Mouse (Mus musculus) mouse embryonic stem cell (cell line): ENCODE measurements at regions not wholly inside any gene's neighbourhood (a gene's known extent, or its start where the extent isn't known, plus 50 kb on each side); places are given as distances from the start of the nearest gene placed in this dataset.

Experiments used
- in situ Hi-C, 2 experiments: fragments of 300-500 bp; cut with MboI; formaldehyde crosslinking; loops; 1 replicate in 1 of 2; 3 replicates in 1 of 2; pipeline ENCODE4 v1.14.3; 2019 to 2020; ENCODE audit warnings: low sequenced_read_pairs in 2 of 2, low pct_unique_long_range_greater_than_20kb in 1 of 2, mixed read lengths in 1 of 2; ENCODE audit not compliant: unreplicated experiment in 1 of 2

GRCm38 (mm10) chr11:71285193-71285592, 54.7 kb upstream of the Nlrp1b start:
- in situ Hi-C loops: loop anchor here in 1 of 2 experiments (10.0 kb wide), 1 partner anchor 50 kb away; the partner anchor contains the start of gene Nlrp1b

GRCm38 (mm10) chr11:71288243-71288642, 57.7 kb upstream of the Nlrp1b start:
- in situ Hi-C loops: loop anchor here in 1 of 2 experiments (10.0 kb wide), 1 partner anchor 53 kb away; the partner anchor contains the start of gene Nlrp1b

GRCm38 (mm10) chr11:71289490-71289889, 59.0 kb upstream of the Nlrp1b start:
- in situ Hi-C loops: loop anchor here in 1 of 2 experiments (10.0 kb wide), 1 partner anchor 55 kb away; the partner anchor contains the start of gene Nlrp1b

GRCm38 (mm10) chr11:71299479-71299878, 68.9 kb upstream of the Nlrp1b start:
- in situ Hi-C loops: no loop called here

- in situ Hi-C loops: no loop called here
Measured at GRCm38 (mm10) chr11:71323439-71323838, 92.9 kb upstream of the Nlrp1b start.

- in situ Hi-C loops: no loop called here
Measured at GRCm38 (mm10) chr11:71337428-71337827, 106.9 kb upstream of the Nlrp1b start.

- in situ Hi-C loops: no loop called here
Measured at GRCm38 (mm10) chr11:71346024-71346423, 115.5 kb upstream of the Nlrp1b start.

- in situ Hi-C loops: no loop called here
Measured at GRCm38 (mm10) chr11:71357089-71357488, 126.6 kb upstream of the Nlrp1b start.

- in situ Hi-C loops: no loop called here
Measured at GRCm38 (mm10) chr11:71360856-71361255, 130.3 kb upstream of the Nlrp1b start.

- in situ Hi-C loops: no loop called here
Measured at GRCm38 (mm10) chr11:71371871-71372270, 141.3 kb upstream of the Nlrp1b start.

GRCm38 (mm10) chr11:71375132-71375531, 144.6 kb upstream of the Nlrp1b start:
- in situ Hi-C loops: no loop called here

- in situ Hi-C loops: no loop called here
Measured at GRCm38 (mm10) chr11:71388411-71388810, 157.9 kb upstream of the Nlrp1b start.

GRCm38 (mm10) chr11:71389659-71390058, 159.1 kb upstream of the Nlrp1b start:
- in situ Hi-C loops: no loop called here

- in situ Hi-C loops: no loop called here
Measured at GRCm38 (mm10) chr11:71390151-71390550, 159.6 kb upstream of the Nlrp1b start.

GRCm38 (mm10) chr11:71390616-71391015, 160.1 kb upstream of the Nlrp1b start:
- in situ Hi-C loops: no loop called here

GRCm38 (mm10) chr11:71393406-71393805, 162.9 kb upstream of the Nlrp1b start:
- in situ Hi-C loops: no loop called here

GRCm38 (mm10) chr11:71395023-71395422, 164.5 kb upstream of the Nlrp1b start:
- in situ Hi-C loops: no loop called here

- in situ Hi-C loops: no loop called here
Measured at GRCm38 (mm10) chr11:71395631-71396030, 165.1 kb upstream of the Nlrp1b start.

- in situ Hi-C loops: no loop called here
Measured at GRCm38 (mm10) chr11:71400351-71400750, 169.8 kb upstream of the Nlrp1b start.

GRCm38 (mm10) chr11:71401411-71402276, 171.1 kb upstream of the Nlrp1b start:
- in situ Hi-C loops: no loop called here
